Mouse (Mus musculus) heart, postnatal 36 days (tissue): ENCODE results near the gene Bfsp2. TPM values are rescaled to one million over a fixed set of nuclear protein-coding genes. Genes with fewer than 3 reads are reported as not detected.

Source experiments
- DNase-seq, 2 experiments: peaks; one replicate each; pipeline ENCODE4 v3.0.0; 2021 to 2022
- intact Hi-C: fragments of 180-260 bp; cut with DNase I; formaldehyde crosslinking; loops from one replicate; pipeline ENCODE4 v1.15.1; 2025
- total RNA-seq, 2 experiments: library from RNA; stranded (reverse); gene quantifications; 2 replicates each; pipeline ENCODE4 v1.2.3; 2021

The Bfsp2 gene
- total RNA-seq, 2 experiments from 2014 or later = 0.28 to 0.60 TPM

- DNase-seq = no peak
- intact Hi-C loops = no loop called here
Observed at GRCm38 (mm10) chr9:103387011-103387653, 93.1 kb downstream of the Bfsp2 start.

DNA sequence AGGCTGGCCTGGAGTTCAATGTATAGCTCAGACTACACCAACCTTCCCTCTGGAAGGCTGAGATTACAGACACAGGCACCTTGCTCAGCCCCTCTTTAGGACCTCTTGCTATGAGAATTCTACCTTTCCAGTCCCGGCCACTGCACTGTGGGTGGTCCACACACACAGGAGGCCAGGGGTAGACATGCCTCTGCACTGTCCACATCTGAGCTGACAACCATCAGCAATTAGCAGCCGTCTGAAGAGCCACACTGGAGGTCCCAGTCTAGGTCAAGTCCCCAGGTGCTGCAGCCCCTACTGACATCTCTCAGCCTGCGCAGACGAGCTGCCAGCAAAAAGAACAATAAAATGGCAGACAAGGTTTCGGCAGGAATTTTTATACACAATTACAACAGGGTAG is 93.6 kb downstream of the Bfsp2 start:
- intact Hi-C loops = no loop called here
- DNase-seq = no peak

- no peak for DNase-seq
- intact Hi-C loops = no loop called here
Observed at GRCm38 (mm10) chr9:103385600-103385999, 94.6 kb downstream of the Bfsp2 start.

GRCm38 (mm10) chr9:103384141-103384796 is 96.0 kb downstream of the Bfsp2 start:
- intact Hi-C loops = no loop called here
- no peak for DNase-seq

DNA sequence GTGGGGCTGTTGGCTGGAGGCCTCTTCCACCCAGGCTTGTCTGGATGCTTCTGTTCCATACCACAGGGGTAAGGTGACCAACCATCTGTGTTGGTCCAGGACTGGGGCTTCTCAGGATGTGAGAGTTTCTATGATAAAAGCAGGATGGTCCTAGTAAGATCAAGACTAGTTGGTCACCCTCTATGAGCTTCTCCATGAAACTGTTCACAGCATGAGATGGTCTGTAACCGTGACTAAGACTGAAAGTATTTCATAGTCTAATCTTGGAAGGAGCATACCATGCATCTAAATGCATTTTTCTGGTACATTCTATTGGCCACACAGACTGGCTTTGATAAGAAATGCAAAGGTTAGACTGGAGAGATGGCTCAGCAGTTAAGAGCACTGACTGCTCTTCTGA is 96.6 kb downstream of the Bfsp2 start:
- no peak for DNase-seq
- intact Hi-C loops = no loop called here

- no peak for DNase-seq
- intact Hi-C loops = no loop called here
Observed at GRCm38 (mm10) chr9:103382989-103383388, 97.2 kb downstream of the Bfsp2 start.

- intact Hi-C loops = no loop called here
- DNase-seq = no peak
Observed at GRCm38 (mm10) chr9:103380566-103380965, 99.7 kb downstream of the Bfsp2 start.

- no peak for DNase-seq
- intact Hi-C loops = no loop called here
Observed at GRCm38 (mm10) chr9:103379199-103379598, 101.0 kb downstream of the Bfsp2 start.

DNA sequence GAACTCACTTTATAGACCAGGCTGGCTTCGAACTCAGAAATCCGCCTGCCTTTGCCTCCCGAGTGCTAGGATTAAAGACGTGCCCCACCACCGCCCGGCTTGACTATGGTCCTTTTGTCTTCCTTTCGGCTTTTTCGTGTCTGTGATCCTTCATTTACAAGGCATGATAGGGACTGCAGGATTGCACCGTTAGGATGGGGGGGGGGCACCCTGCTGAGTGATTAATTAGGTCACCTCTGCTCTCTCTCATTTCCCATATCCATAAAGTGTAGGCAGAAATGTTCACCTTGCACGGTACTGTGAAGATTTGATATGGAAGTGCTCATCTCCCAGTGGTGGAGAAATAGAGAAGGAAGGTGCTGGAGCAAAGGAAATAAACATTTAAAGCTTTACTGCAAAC is 101.5 kb downstream of the Bfsp2 start:
- intact Hi-C loops = no loop called here
- DNase-seq = no peak

DNA sequence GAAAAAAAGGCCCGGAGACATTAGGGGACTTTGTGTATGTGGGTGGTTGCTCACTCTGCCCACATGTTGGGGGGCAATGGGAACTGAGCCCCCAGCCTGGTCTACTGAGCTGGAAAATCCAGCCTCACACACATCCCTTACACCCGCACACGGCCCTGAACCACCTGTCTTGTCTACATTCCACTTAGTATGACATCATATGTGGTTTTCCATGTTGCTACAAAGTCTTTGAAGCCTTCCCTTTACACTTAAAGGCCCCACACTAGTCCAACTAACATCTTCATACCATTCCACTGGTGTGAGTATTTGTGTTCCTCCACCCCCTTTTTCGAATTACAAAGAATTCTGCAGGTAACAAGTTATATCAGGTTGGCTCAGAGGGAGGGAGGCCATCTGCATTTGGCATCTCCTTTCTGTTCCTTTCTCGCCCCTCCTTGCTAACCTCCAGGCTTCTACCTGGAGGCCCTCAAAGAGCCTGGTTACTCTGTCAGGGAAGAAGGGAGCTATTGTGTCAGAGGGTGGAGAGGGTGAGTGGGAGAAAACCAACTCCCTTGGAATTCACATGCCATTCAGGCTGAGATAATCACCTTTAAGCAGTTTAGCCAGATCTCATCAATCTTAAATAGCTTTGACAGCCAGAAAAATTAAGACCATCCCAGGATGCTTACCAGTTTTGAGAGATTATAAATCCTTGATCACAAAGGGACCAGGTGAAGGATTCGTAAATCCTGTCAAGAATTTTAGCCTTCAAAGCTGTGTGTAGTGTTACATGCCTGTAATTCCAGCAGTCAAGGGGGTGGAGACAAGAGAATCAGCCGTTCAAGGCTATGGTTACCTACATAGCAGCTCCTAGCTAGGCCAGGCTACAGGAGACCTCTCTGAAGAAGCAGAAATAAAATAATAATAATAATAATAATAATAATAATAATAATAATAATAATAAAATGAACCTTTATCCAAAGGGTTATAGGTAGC is 103.6 kb downstream of the Bfsp2 start:
- DNase-seq = no peak
- intact Hi-C loops = no loop called here

Other genes with a start within 250 kb of the Bfsp2 start
- gene Trf, start 250.0 kb downstream of the Bfsp2 start, total RNA-seq = 10 to 100 TPM; 53.3 to 56.3 TPM
- not detected for gene 1300017J02Rik, start 175.3 kb downstream of the Bfsp2 start, total RNA-seq
- gene Topbp1, start 175.2 kb downstream of the Bfsp2 start, total RNA-seq = 10 to 100 TPM in 1 of 2 experiments, 1 to 10 TPM in 1; 9.1 to 13.2 TPM
- 100 to 1,000 TPM; 120 to 123 TPM for gene Cdv3, start 114.6 kb downstream of the Bfsp2 start, total RNA-seq